Mouse (Mus musculus) lung, embryonic 15.5 days (tissue): ENCODE measurements at regions not wholly inside any gene's neighbourhood (a gene's known extent, or its start where the extent isn't known, plus 50 kb on each side); places are given as distances from the start of the nearest gene placed in this dataset.

Source experiments
- ATAC-seq: fragments of 200-750 bp; cut with Nextera tagmentation; 2 replicates; pipeline ENCODE4 v1.8.0; 2017; ENCODE audit warnings: moderate number of reproducible peaks, borderline replicate concordance; ENCODE audit not compliant: low FRiP score, low TSS enrichment; ENCODE audit errors: extremely low read depth
- H3K27ac ChIP-seq: fragments of 300-500 bp; sonication (generic); 2 replicates; pipeline ENCODE4 v1.5.1; 2015; ENCODE audit warnings: moderate library complexity, mild to moderate bottlenecking, inconsistent platforms
- H3K27me3 ChIP-seq: fragments of 300-500 bp; sonication (generic); 2 replicates; pipeline ENCODE4 v1.6.1; 2015; ENCODE audit warnings: inconsistent platforms
- H3K36me3 ChIP-seq: fragments of 300-500 bp; sonication (generic); 2 replicates; pipeline ENCODE4 v1.6.1; 2015; ENCODE audit warnings: inconsistent platforms
- H3K4me1 ChIP-seq: fragments of 300-500 bp; sonication (generic); 2 replicates; pipeline ENCODE4 v1.6.1; 2015; ENCODE audit warnings: inconsistent platforms
- H3K4me2 ChIP-seq: fragments of 300-500 bp; sonication (generic); 2 replicates; pipeline ENCODE4 v1.6.1; 2015; ENCODE audit warnings: inconsistent platforms, mild to moderate bottlenecking, moderate library complexity
- H3K4me3 ChIP-seq: fragments of 300-500 bp; sonication (generic); 2 replicates; pipeline ENCODE4 v1.5.1; 2015; ENCODE audit warnings: mild to moderate bottlenecking, inconsistent platforms
- H3K9ac ChIP-seq: fragments of 300-500 bp; sonication (generic); 2 replicates; pipeline ENCODE4 v1.6.1; 2015; ENCODE audit warnings: inconsistent platforms
- H3K9me3 ChIP-seq: fragments of 300-500 bp; sonication (generic); 2 replicates; pipeline ENCODE4 v1.6.1; 2016; ENCODE audit warnings: inconsistent platforms
- WGBS: fragments of 180-500 bp; shearing (Covaris S2); methylation state at CpG from one replicate; pipeline ENCODE4 v1.1.7; 2015; 5-methylcytosine and 5-hydroxymethylcytosine counted together

GRCm38 (mm10) chr8:126216391-126216790 is 82.0 kb upstream of the Slc35f3 start:
- Histone ChIP-seq H3K9me3 (no peaks in the 10 kb centered on the region), H3K27me3 (no peaks in the 10 kb centered on the region), H3K4me3 (no peak overlapping the region), H3K27ac (no peak overlapping the region), H3K4me1 (no peaks in the 10 kb centered on the region), H3K9ac (no peak overlapping the region), H3K4me2 (no peak overlapping the region), H3K36me3 (no peaks in the 10 kb centered on the region)
- no peak for ATAC-seq
- WGBS: 81% methylated on average over 5 of the region's 5 CpGs

- H3K9ac ChIP-seq: no peak overlapping the region
- no peaks in the 10 kb centered on the region for H3K36me3 ChIP-seq
- WGBS: 62% methylated on average over 1 of the region's 1 CpGs
- no peaks in the 10 kb centered on the region for H3K9me3 ChIP-seq
- no peaks in the 10 kb centered on the region for H3K27me3 ChIP-seq
- no peak overlapping the region for H3K4me2 ChIP-seq
- H3K4me1 ChIP-seq: no peaks in the 10 kb centered on the region
- no peak for ATAC-seq
- H3K4me3 ChIP-seq: no peak overlapping the region
- no peak overlapping the region for H3K27ac ChIP-seq
Observed at GRCm38 (mm10) chr8:126221631-126222030, 76.7 kb upstream of the Slc35f3 start.

- ATAC-seq: no peak
- no peaks in the 10 kb centered on the region for H3K27me3 ChIP-seq
- WGBS: 86% methylated on average over 1 of the region's 1 CpGs
Observed at GRCm38 (mm10) chr8:126231801-126232200, 66.6 kb upstream of the Slc35f3 start.

GRCm38 (mm10) chr8:126232521-126232920 is 65.8 kb upstream of the Slc35f3 start:
- Histone ChIP-seq H3K36me3 (no peaks in the 10 kb centered on the region), H3K4me3 (no peak overlapping the region), H3K27me3 (no peaks in the 10 kb centered on the region), H3K9me3 (no peaks in the 10 kb centered on the region), H3K4me1 (no peaks in the 10 kb centered on the region), H3K9ac (no peak overlapping the region), H3K4me2 (no peak overlapping the region), H3K27ac (no peak overlapping the region)
- ATAC-seq: no peak
- WGBS: 30% methylated on average over 7 of the region's 7 CpGs

More at GRCm38 (mm10) chr8:126231801-126232200, 66.6 kb upstream of the Slc35f3 start:
- Histone ChIP-seq H3K4me3 (no peak overlapping the region), H3K9me3 (no peaks in the 10 kb centered on the region), H3K36me3 (no peaks in the 10 kb centered on the region), H3K4me1 (no peaks in the 10 kb centered on the region), H3K27ac (no peak overlapping the region), H3K9ac (no peak overlapping the region), H3K4me2 (no peak overlapping the region)

GRCm38 (mm10) chr8:126239684-126240083 is 58.7 kb upstream of the Slc35f3 start:
- Histone ChIP-seq H3K4me1 (no peaks in the 10 kb centered on the region), H3K9me3 (no peaks in the 10 kb centered on the region), H3K4me2 (no peak overlapping the region), H3K36me3 (no peaks in the 10 kb centered on the region), H3K27ac (no peak overlapping the region), H3K9ac (no peak overlapping the region), H3K27me3 (no peaks in the 10 kb centered on the region), H3K4me3 (no peak overlapping the region)
- ATAC-seq: no peak

- ATAC-seq: no peak
Observed at GRCm38 (mm10) chr8:126244321-126244720, 54.0 kb upstream of the Slc35f3 start.

More at GRCm38 (mm10) chr8:126244321-126244720, 54.0 kb upstream of the Slc35f3 start:
- Histone ChIP-seq H3K27me3 (no peaks in the 10 kb centered on the region), H3K4me3 (no peak overlapping the region), H3K36me3 (no peaks in the 10 kb centered on the region), H3K27ac (no peak overlapping the region), H3K4me2 (no peak overlapping the region), H3K9ac (no peak overlapping the region), H3K4me1 (no peaks in the 10 kb centered on the region), H3K9me3 (no peaks in the 10 kb centered on the region)
- WGBS: 10% methylated on average over 4 of the region's 4 CpGs
